Mouse (Mus musculus): ENCODE data around the gene Dand5. TPM values are rescaled to one million over a fixed set of nuclear protein-coding genes. Genes with fewer than 3 reads are reported as not detected.

Dand5 gene
- polyA plus RNA-seq, 1 experiment from 2014 or later = 4.5 TPM

GRCm38 (mm10) chr8:84793791-84794485, 28.7 kb downstream of the Dand5 start:
- H3K27ac ChIP-seq = peak overlapping the region; percentile 67; the same call in 1 of the 2 replicates
- no peak overlapping the region for H3K4me3 ChIP-seq (replicated peaks)
- H3K27me3 ChIP-seq (replicated peaks) = peaks cover 76% of the 10 kb centered on the region
- no peaks in the 10 kb centered on the region for H3K9me3 ChIP-seq
- peak overlapping the region; percentile 36 for H3K4me2 ChIP-seq (replicated peaks)
- peak; percentile 74 for ATAC-seq
- H3K36me3 ChIP-seq = peaks cover 3% of the 10 kb centered on the region; the same call in 1 of the 2 replicates
- H3K9ac ChIP-seq = no peak overlapping the region
- peaks cover 27% of the 10 kb centered on the region for H3K4me1 ChIP-seq (replicated peaks)
- WGBS = 59% methylated on average over 13 of the region's 13 CpGs

- H3K4me2 ChIP-seq (replicated peaks) = no peak overlapping the region
- H3K27ac ChIP-seq = no peak overlapping the region
- peaks cover 3% of the 10 kb centered on the region; the same call in 1 of the 2 replicates for H3K36me3 ChIP-seq
- no peak overlapping the region for H3K4me3 ChIP-seq (replicated peaks)
- peaks cover 20% of the 10 kb centered on the region for H3K4me1 ChIP-seq (replicated peaks)
- 82% methylated on average over 9 of the region's 9 CpGs for WGBS
- H3K9ac ChIP-seq = no peak overlapping the region
- ATAC-seq = no peak
- H3K27me3 ChIP-seq (replicated peaks) = peaks cover 76% of the 10 kb centered on the region
- H3K9me3 ChIP-seq = no peaks in the 10 kb centered on the region
These were observed 29.5 kb downstream of the Dand5 start for GRCm38 (mm10) chr8:84793134-84793533.

- no peak overlapping the region for H3K4me3 ChIP-seq (replicated peaks)
- H3K27ac ChIP-seq = no peak overlapping the region
- no peaks in the 10 kb centered on the region for H3K9me3 ChIP-seq
- 77% methylated on average over 12 of the region's 12 CpGs for WGBS
- no peak overlapping the region for H3K4me2 ChIP-seq (replicated peaks)
- H3K4me1 ChIP-seq (replicated peaks) = peaks cover 17% of the 10 kb centered on the region
- ATAC-seq = no peak
- no peak overlapping the region for H3K9ac ChIP-seq
- H3K27me3 ChIP-seq (replicated peaks) = peaks cover 76% of the 10 kb centered on the region
- peaks cover 3% of the 10 kb centered on the region; the same call in 1 of the 2 replicates for H3K36me3 ChIP-seq
These were observed 30.1 kb downstream of the Dand5 start for GRCm38 (mm10) chr8:84792429-84792947.

GRCm38 (mm10) chr8:84790537-84790936, 32.1 kb downstream of the Dand5 start:
- Histone ChIP-seq H3K4me2 (replicated peaks) (no peak overlapping the region), H3K4me3 (replicated peaks) (no peak overlapping the region), H3K4me1 (replicated peaks) (peaks cover 17% of the 10 kb centered on the region), H3K36me3 (no peaks in the 10 kb centered on the region), H3K27me3 (replicated peaks) (peaks cover 76% of the 10 kb centered on the region), H3K9me3 (no peaks in the 10 kb centered on the region), H3K9ac (0 out of 2 replicates have a peak overlapping the region, but pooled peaks have one; percentile 11), H3K27ac (no peak overlapping the region)
- ATAC-seq = no peak
- 60% methylated on average over 2 of the region's 2 CpGs for WGBS

GRCm38 (mm10) chr8:84789855-84790486, 32.7 kb downstream of the Dand5 start:
- Histone ChIP-seq H3K4me1 (replicated peaks) (peaks cover 19% of the 10 kb centered on the region), H3K27me3 (replicated peaks) (peaks cover 79% of the 10 kb centered on the region)
- WGBS = 75% methylated on average over 9 of the region's 9 CpGs

GRCm38 (mm10) chr8:84789345-84789744, 33.3 kb downstream of the Dand5 start:
- WGBS = 64% methylated on average over 5 of the region's 5 CpGs
- Histone ChIP-seq H3K9me3 (no peaks in the 10 kb centered on the region), H3K9ac (no peak overlapping the region), H3K36me3 (no peaks in the 10 kb centered on the region), H3K4me2 (replicated peaks) (no peak overlapping the region), H3K27me3 (replicated peaks) (peaks cover 81% of the 10 kb centered on the region), H3K4me3 (replicated peaks) (no peak overlapping the region), H3K4me1 (replicated peaks) (peaks cover 19% of the 10 kb centered on the region), H3K27ac (no peak overlapping the region)
- ATAC-seq = no peak

More at GRCm38 (mm10) chr8:84789855-84790486, 32.7 kb downstream of the Dand5 start:
- no peak overlapping the region for H3K4me2 ChIP-seq (replicated peaks)
- H3K9ac ChIP-seq = no peak overlapping the region
- H3K36me3 ChIP-seq = no peaks in the 10 kb centered on the region
- no peak overlapping the region for H3K4me3 ChIP-seq (replicated peaks)
- H3K9me3 ChIP-seq = no peaks in the 10 kb centered on the region
- H3K27ac ChIP-seq = no peak overlapping the region
- ATAC-seq = no peak

GRCm38 (mm10) chr8:84788896-84789295, 33.7 kb downstream of the Dand5 start:
- 20% methylated on average over 11 of the region's 11 CpGs for WGBS
- no peaks in the 10 kb centered on the region for H3K9me3 ChIP-seq
- H3K4me2 ChIP-seq (replicated peaks) = no peak overlapping the region
- ATAC-seq = no peak
- H3K36me3 ChIP-seq = no peaks in the 10 kb centered on the region
- H3K27ac ChIP-seq = no peak overlapping the region
- H3K4me3 ChIP-seq (replicated peaks) = no peak overlapping the region
- peaks cover 82% of the 10 kb centered on the region for H3K27me3 ChIP-seq (replicated peaks)
- H3K4me1 ChIP-seq (replicated peaks) = peaks cover 17% of the 10 kb centered on the region
- H3K9ac ChIP-seq = no peak overlapping the region

- ATAC-seq = no peak
- Histone ChIP-seq H3K27me3 (replicated peaks) (peaks cover 86% of the 10 kb centered on the region), H3K4me1 (replicated peaks) (peaks cover 13% of the 10 kb centered on the region), H3K4me3 (replicated peaks) (no peak overlapping the region), H3K9ac (no peak overlapping the region), H3K4me2 (replicated peaks) (no peak overlapping the region), H3K27ac (no peak overlapping the region), H3K36me3 (no peaks in the 10 kb centered on the region), H3K9me3 (no peaks in the 10 kb centered on the region)
- WGBS = 30% methylated on average over 14 of the region's 14 CpGs
These were observed 34.9 kb downstream of the Dand5 start for GRCm38 (mm10) chr8:84787523-84788302.

GRCm38 (mm10) chr8:84786801-84787467, 35.7 kb downstream of the Dand5 start:
- H3K36me3 ChIP-seq = no peaks in the 10 kb centered on the region
- no peaks in the 10 kb centered on the region for H3K9me3 ChIP-seq
- no peak overlapping the region for H3K9ac ChIP-seq
- H3K27ac ChIP-seq = no peak overlapping the region
- no peak overlapping the region for H3K4me3 ChIP-seq (replicated peaks)
- ATAC-seq = no peak
- WGBS = 21% methylated on average over 11 of the region's 11 CpGs
- peaks cover 13% of the 10 kb centered on the region for H3K4me1 ChIP-seq (replicated peaks)
- no peak overlapping the region for H3K4me2 ChIP-seq (replicated peaks)
- H3K27me3 ChIP-seq (replicated peaks) = peaks cover 90% of the 10 kb centered on the region

- Histone ChIP-seq H3K27me3 (replicated peaks) (peaks cover 98% of the 10 kb centered on the region), H3K9ac (no peak overlapping the region), H3K4me2 (replicated peaks) (0 out of 2 replicates have a peak overlapping the region, but pooled peaks have one; percentile 3), H3K4me1 (replicated peaks) (peaks cover 13% of the 10 kb centered on the region), H3K4me3 (replicated peaks) (no peak overlapping the region), H3K27ac (no peak overlapping the region), H3K9me3 (no peaks in the 10 kb centered on the region), H3K36me3 (no peaks in the 10 kb centered on the region)
- 8% methylated on average over 38 of the region's 38 CpGs for WGBS
- no peak for ATAC-seq
These were observed 36.6 kb downstream of the Dand5 start for GRCm38 (mm10) chr8:84785756-84786677.

GRCm38 (mm10) chr8:84785506-84785755, 37.2 kb downstream of the Dand5 start:
- Histone ChIP-seq H3K36me3 (no peaks in the 10 kb centered on the region), H3K27ac (no peak overlapping the region), H3K4me1 (replicated peaks) (peaks cover 10% of the 10 kb centered on the region), H3K27me3 (replicated peaks) (peaks cover 98% of the 10 kb centered on the region), H3K4me3 (replicated peaks) (no peak overlapping the region), H3K9ac (no peak overlapping the region), H3K9me3 (no peaks in the 10 kb centered on the region), H3K4me2 (replicated peaks) (no peak overlapping the region)
- 11% methylated on average over 11 of the region's 11 CpGs for WGBS
- no peak for ATAC-seq

Measured in intestine, embryonic 15.5 days (tissue).